Mouse (Mus musculus) intestine, embryonic 14.5 days (tissue): ENCODE results near the gene Crabp2. TPM values are rescaled to one million over a fixed set of nuclear protein-coding genes. Genes with fewer than 3 reads are reported as not detected.

Source experiments
- ATAC-seq: fragments of 200-750 bp; cut with Nextera tagmentation; replicated peaks from 2 replicates; pipeline ENCODE4 v1.8.0; 2017; ENCODE audit warnings: low read depth, moderate number of reproducible peaks, moderate TSS enrichment, moderate library complexity; ENCODE audit not compliant: low FRiP score, low TSS enrichment
- DNase-seq: peaks from one replicate; pipeline ENCODE4 v3.0.0-alpha.2; 2018; ENCODE audit warnings: low spot score
- H3K27ac ChIP-seq: fragments of 300-500 bp; sonication (generic); 2 replicates; pipeline ENCODE4 v1.5.1; 2014; ENCODE audit warnings: low read depth, mild to moderate bottlenecking, control low read depth
- H3K27me3 ChIP-seq: fragments of 300-500 bp; sonication (generic); replicated peaks from 2 replicates; pipeline ENCODE4 v1.6.1; 2014; ENCODE audit warnings: low read length, control low read depth; ENCODE audit not compliant: control insufficient read depth, insufficient read depth
- H3K36me3 ChIP-seq: fragments of 300-500 bp; sonication (generic); 2 replicates; pipeline ENCODE4 v1.6.1; 2014; ENCODE audit warnings: low read length, control low read depth; ENCODE audit not compliant: control insufficient read depth, insufficient read depth
- H3K4me1 ChIP-seq: fragments of 300-500 bp; sonication (generic); replicated peaks from 2 replicates; pipeline ENCODE4 v1.6.1; 2014; ENCODE audit warnings: low read length, control low read depth, mixed read lengths; ENCODE audit not compliant: control insufficient read depth, insufficient read depth
- H3K4me2 ChIP-seq: fragments of 300-500 bp; sonication (generic); 2 replicates; pipeline ENCODE4 v1.6.1; 2014; ENCODE audit warnings: low read length
- H3K4me3 ChIP-seq: fragments of 300-500 bp; sonication (generic); 2 replicates; pipeline ENCODE4 v1.5.1; 2014; ENCODE audit warnings: low read depth, low read length, control low read depth, mixed read lengths
- H3K9ac ChIP-seq: fragments of 300-500 bp; sonication (generic); 2 replicates; pipeline ENCODE4 v1.6.1; 2014; ENCODE audit warnings: mild to moderate bottlenecking, low read length
- H3K9me3 ChIP-seq: fragments of 300-500 bp; sonication (generic); 2 replicates; pipeline ENCODE4 v1.6.1; 2016; ENCODE audit warnings: low read length, control low read depth; ENCODE audit not compliant: control insufficient read depth
- WGBS: fragments of 180-500 bp; shearing (Covaris S2); extraction: QIAGEN DNeasy Blood & Tissue Kit; methylation state at CpG from one replicate; pipeline ENCODE4 v1.1.7; 2014; 5-methylcytosine and 5-hydroxymethylcytosine counted together
- polyA plus RNA-seq: library from polyadenylated mRNA; unstranded; fragments of >200 nt; fragmentation: Nextera tagmentation; extraction: Ambion mirVana; gene quantifications from 2 replicates; pipeline ENCODE4 v1.2.1, GENCODE M21; 2014

Gene Crabp2
- polyA plus RNA-seq, 1 experiment from 2014 or later, result 9.7 TPM

GRCm38 (mm10) chr3:88000816-88001595, 52.5 kb downstream of the Crabp2 start:
- no peak overlapping the region for H3K9ac ChIP-seq
- H3K27me3 ChIP-seq, result peaks cover 89% of the 10 kb centered on the region
- DNase-seq (no peak), ATAC-seq (no peak)
- 0 out of 2 replicates have a peak overlapping the region, but pooled peaks have one; percentile 33 for H3K4me3 ChIP-seq
- no peak overlapping the region for H3K4me2 ChIP-seq
- H3K4me1 ChIP-seq, result peaks cover 13% of the 10 kb centered on the region
- 11% methylated on average over 11 of the region's 11 CpGs for WGBS
- H3K9me3 ChIP-seq, result no peaks in the 10 kb centered on the region
- no peak overlapping the region for H3K27ac ChIP-seq
- H3K36me3 ChIP-seq, result no peaks in the 10 kb centered on the region

- 2% methylated on average over 17 of the region's 17 CpGs for WGBS
- H3K27me3 ChIP-seq, result peaks cover 75% of the 10 kb centered on the region
- 0 out of 2 replicates have a peak, but pooled peaks cover 8% of the 10 kb centered on the region for H3K4me1 ChIP-seq
- no peaks in the 10 kb centered on the region for H3K36me3 ChIP-seq
- H3K27ac ChIP-seq, result no peak overlapping the region
- no peak overlapping the region for H3K4me2 ChIP-seq
- H3K4me3 ChIP-seq, result no peak overlapping the region
- H3K9me3 ChIP-seq, result no peaks in the 10 kb centered on the region
- ATAC-seq (no peak), DNase-seq (no peak)
- no peak overlapping the region for H3K9ac ChIP-seq
Observed at GRCm38 (mm10) chr3:88002291-88002976, 54.0 kb downstream of the Crabp2 start.

Other genes with a start within 250 kb of the Crabp2 start
- gene Lrrc71, start 200.0 kb upstream of the Crabp2 start, polyA plus RNA-seq, result 0.39 and 0.73 TPM in 2 replicates
- 1.0 and 1.3 TPM in 2 replicates for gene Ntrk1, start 153.5 kb upstream of the Crabp2 start, polyA plus RNA-seq
- gene Insrr, start 151.7 kb upstream of the Crabp2 start, polyA plus RNA-seq, result 0.32 and 0.72 TPM in 2 replicates
- 28.4 and 31.7 TPM in 2 replicates for gene Pear1, start 124.4 kb upstream of the Crabp2 start, polyA plus RNA-seq
- gene Sh2d2a, start 101.9 kb upstream of the Crabp2 start, polyA plus RNA-seq, result 0.16 and 0.28 TPM in 2 replicates
- gene Prcc, start 63.1 kb upstream of the Crabp2 start, polyA plus RNA-seq, result 14.3 and 14.7 TPM in 2 replicates
- gene Hdgf, start 42.3 kb upstream of the Crabp2 start, polyA plus RNA-seq, result 167 and 246 TPM in 2 replicates
- 73.3 and 74.2 TPM in 2 replicates for gene Mrpl24, start 29.2 kb upstream of the Crabp2 start, polyA plus RNA-seq
- 32.8 and 35.9 TPM in 2 replicates for gene Isg20l2, start 18.4 kb upstream of the Crabp2 start, polyA plus RNA-seq
- gene Rrnad1, start 17.9 kb upstream of the Crabp2 start, polyA plus RNA-seq, result 17.9 and 21.8 TPM in 2 replicates
- gene Nes, start 22.4 kb downstream of the Crabp2 start, polyA plus RNA-seq, result 11.9 and 13.4 TPM in 2 replicates
- 0.26 and 0.73 TPM in 2 replicates for gene Bcan, start 51.6 kb downstream of the Crabp2 start, polyA plus RNA-seq
- gene Hapln2, start 78.9 kb downstream of the Crabp2 start, polyA plus RNA-seq, result 0.13 TPM in 1 of 2 replicates, not detected in the other
- 41.1 and 45.5 TPM in 2 replicates for gene Gpatch4, start 94.4 kb downstream of the Crabp2 start, polyA plus RNA-seq
- 169 and 170 TPM in 2 replicates for gene Naxe, start 109.8 kb downstream of the Crabp2 start, polyA plus RNA-seq
- gene Ttc24, start 129.6 kb downstream of the Crabp2 start, polyA plus RNA-seq, result not detected in 2 replicates
- 23.8 and 24.0 TPM in 2 replicates for gene Iqgap3, start 133.3 kb downstream of the Crabp2 start, polyA plus RNA-seq
- 23.4 and 23.8 TPM in 2 replicates for gene Mef2d, start 193.7 kb downstream of the Crabp2 start, polyA plus RNA-seq